Mouse (Mus musculus): ENCODE measurements around the gene Lpcat4. TPM values are rescaled to one million over a fixed set of nuclear protein-coding genes. Genes with fewer than 3 reads are reported as not detected.

Lpcat4 gene
- polyA plus RNA-seq, 1 experiment from 2014 or later, result 13.1 TPM

- Histone ChIP-seq H3K27me3 (replicated peaks; ENCODE audit: low read depth, poor library complexity, severe bottlenecking) (peaks cover 6% of the 10 kb centered on the region), H3K4me3 (peak overlapping the region; percentile 85), H3K9me3 (no peaks in the 10 kb centered on the region), H3K4me1 (peaks cover 44% of the 10 kb centered on the region), H3K27ac (replicated peaks) (peak overlapping the region; percentile 97), H3K36me3 (replicated peaks) (peaks cover 21% of the 10 kb centered on the region)
- under 1% methylated on average over 28 of the region's 28 CpGs for WGBS
- DNase-seq (ENCODE audit: low spot score), result peak; percentile 54
These were observed 860 bp downstream of the Lpcat4 start for GRCm38 (mm10) chr2:112239935-112240721.

DNA sequence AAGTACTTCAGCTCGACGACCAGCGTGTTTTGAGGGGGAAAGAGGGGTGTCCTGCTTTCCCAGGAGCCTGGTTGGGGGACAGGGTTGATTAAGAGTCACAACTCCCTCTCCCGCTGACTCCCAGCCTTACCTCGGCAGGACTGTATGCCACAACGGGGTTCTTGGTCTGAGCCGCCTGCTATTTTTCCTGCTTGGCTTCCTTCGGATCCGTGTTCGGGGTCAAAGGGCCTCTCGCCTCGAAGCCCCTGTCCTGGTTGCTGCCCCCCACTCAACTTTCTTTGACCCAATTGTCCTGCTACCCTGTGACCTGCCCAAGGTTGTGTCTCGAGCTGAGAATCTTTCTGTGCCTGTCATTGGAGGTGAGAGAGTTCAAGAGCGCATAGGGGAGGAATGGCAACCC lies 2.5 kb downstream of the Lpcat4 start:
- H3K36me3 ChIP-seq (replicated peaks), result peaks cover 30% of the 10 kb centered on the region
- H3K4me3 ChIP-seq, result no peak overlapping the region
- no peak overlapping the region for H3K27ac ChIP-seq (replicated peaks)
- peaks cover 44% of the 10 kb centered on the region for H3K4me1 ChIP-seq
- WGBS, result 75% methylated on average over 14 of the region's 14 CpGs
- DNase-seq (ENCODE audit: low spot score), result no peak
- H3K9me3 ChIP-seq, result no peaks in the 10 kb centered on the region
- H3K27me3 ChIP-seq (replicated peaks; ENCODE audit: low read depth, poor library complexity, severe bottlenecking), result peaks cover 6% of the 10 kb centered on the region

DNA sequence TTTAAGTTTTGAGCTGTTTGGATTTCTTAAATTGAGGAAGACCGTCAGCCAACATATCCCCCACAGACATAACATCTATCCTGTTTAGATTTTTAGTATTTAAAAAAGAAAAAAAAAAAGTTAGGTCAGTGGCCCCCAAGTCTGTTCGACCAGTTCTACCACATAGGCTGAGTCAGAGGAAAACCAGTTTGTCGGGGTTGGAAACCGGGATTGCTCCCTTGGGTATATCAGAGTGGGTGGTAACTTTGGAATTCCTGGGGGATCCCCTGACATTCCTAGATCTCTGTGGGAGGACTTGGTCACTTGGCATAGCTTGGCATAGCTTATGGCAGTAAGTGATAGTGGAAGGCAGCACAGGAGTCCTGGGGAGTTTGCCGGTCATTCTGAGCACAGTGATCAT lies 6.0 kb downstream of the Lpcat4 start:
- no peak for DNase-seq (ENCODE audit: low spot score)
- 77% methylated on average over 5 of the region's 5 CpGs for WGBS

GRCm38 (mm10) chr2:112246193-112246592 lies 6.9 kb downstream of the Lpcat4 start:
- no peaks in the 10 kb centered on the region for H3K27me3 ChIP-seq (replicated peaks; ENCODE audit: low read depth, poor library complexity, severe bottlenecking)
- WGBS, result 94% methylated on average over 6 of the region's 6 CpGs
- no peak for DNase-seq (ENCODE audit: low spot score)
- peaks cover 21% of the 10 kb centered on the region for H3K4me1 ChIP-seq
- no peak overlapping the region for H3K27ac ChIP-seq (replicated peaks)
- no peaks in the 10 kb centered on the region for H3K9me3 ChIP-seq
- no peak overlapping the region for H3K4me3 ChIP-seq
- H3K36me3 ChIP-seq (replicated peaks), result peaks cover 30% of the 10 kb centered on the region

More for the DNA sequence above, 6.0 kb downstream of the Lpcat4 start:
- Histone ChIP-seq H3K9me3 (no peaks in the 10 kb centered on the region), H3K4me1 (peaks cover 29% of the 10 kb centered on the region), H3K36me3 (replicated peaks) (peaks cover 30% of the 10 kb centered on the region), H3K27ac (replicated peaks) (no peak overlapping the region), H3K27me3 (replicated peaks; ENCODE audit: low read depth, poor library complexity, severe bottlenecking) (no peaks in the 10 kb centered on the region), H3K4me3 (no peak overlapping the region)

- H3K4me3 ChIP-seq, result no peak overlapping the region
- H3K9me3 ChIP-seq, result no peaks in the 10 kb centered on the region
- DNase-seq (ENCODE audit: low spot score), result no peak
- H3K27ac ChIP-seq (replicated peaks), result no peak overlapping the region
- no peaks in the 10 kb centered on the region for H3K27me3 ChIP-seq (replicated peaks; ENCODE audit: low read depth, poor library complexity, severe bottlenecking)
- WGBS, result 87% methylated on average over 10 of the region's 10 CpGs
- H3K4me1 ChIP-seq, result peaks cover 15% of the 10 kb centered on the region
- peaks cover 30% of the 10 kb centered on the region for H3K36me3 ChIP-seq (replicated peaks)
These were observed 8.1 kb downstream of the Lpcat4 start for GRCm38 (mm10) chr2:112247323-112247722.

GRCm38 (mm10) chr2:112249780-112250453 lies 10.6 kb downstream of the Lpcat4 start:
- Histone ChIP-seq H3K27me3 (replicated peaks; ENCODE audit: low read depth, poor library complexity, severe bottlenecking) (no peaks in the 10 kb centered on the region), H3K4me1 (peaks cover 4% of the 10 kb centered on the region; the same call in 1 of the 2 replicates), H3K36me3 (replicated peaks) (peaks cover 9% of the 10 kb centered on the region), H3K27ac (replicated peaks) (no peak overlapping the region), H3K4me3 (no peak overlapping the region), H3K9me3 (no peaks in the 10 kb centered on the region)
- 87% methylated on average over 10 of the region's 10 CpGs for WGBS
- no peak for DNase-seq (ENCODE audit: low spot score)

GRCm38 (mm10) chr2:112254675-112255515 lies 15.6 kb downstream of the Lpcat4 start:
- Histone ChIP-seq H3K27ac (replicated peaks) (no peak overlapping the region), H3K4me1 (peaks cover 4% of the 10 kb centered on the region; the same call in 1 of the 2 replicates), H3K36me3 (replicated peaks) (no peaks in the 10 kb centered on the region), H3K27me3 (replicated peaks; ENCODE audit: low read depth, poor library complexity, severe bottlenecking) (no peaks in the 10 kb centered on the region), H3K9me3 (no peaks in the 10 kb centered on the region), H3K4me3 (no peak overlapping the region)
- 72% methylated on average over 7 of the region's 7 CpGs for whole genome bisulfite sequencing
- no peak for DNase-seq (ENCODE audit: low spot score)

DNA sequence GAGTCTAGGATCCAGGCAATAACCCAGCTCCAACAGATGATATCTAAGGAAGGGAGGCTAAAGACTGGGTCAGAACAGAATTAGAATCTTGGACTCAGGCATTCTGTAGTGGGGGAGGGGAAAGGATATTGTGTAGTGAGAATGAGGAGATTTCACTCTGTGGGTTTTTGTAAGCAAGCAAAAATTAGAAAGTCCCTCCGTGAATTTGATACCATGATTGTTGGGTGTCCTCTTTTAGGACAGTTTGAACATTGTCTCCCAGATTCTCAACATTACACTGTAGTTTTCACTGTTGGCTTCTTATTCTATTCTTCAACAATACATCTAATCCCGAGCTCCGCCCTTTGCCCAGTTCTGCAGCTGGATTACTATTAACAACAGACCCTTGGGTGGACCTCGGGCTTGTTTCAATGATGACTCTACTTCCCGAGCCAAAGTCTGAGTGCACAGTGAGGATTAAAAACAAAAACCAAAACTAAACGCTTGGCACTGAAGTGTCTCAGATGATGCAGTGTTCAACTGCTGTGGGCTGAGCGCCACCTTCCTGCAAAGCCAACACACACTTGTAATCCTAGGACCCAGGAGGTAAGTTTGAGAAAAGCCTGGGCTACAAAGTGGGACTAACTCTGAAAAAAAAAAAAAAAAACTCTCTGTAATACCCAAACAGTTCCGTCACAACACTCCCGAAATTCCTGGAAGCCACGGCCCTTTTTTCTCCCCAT lies 20.1 kb downstream of the Lpcat4 start, which contains the start of gene Nutm1:
Nutm1 (minus strand) TSS at position 51 of the 722 bp plus-strand sequence.
- Histone ChIP-seq H3K27me3 (replicated peaks; ENCODE audit: low read depth, poor library complexity, severe bottlenecking) (no peaks in the 10 kb centered on the region), H3K4me3 (no peak within 1 kb of the TSS), H3K4me1 (peaks cover 11% of the 10 kb centered on the region), H3K27ac (replicated peaks) (no peak within 1 kb of the TSS), H3K9me3 (no peaks in the 10 kb centered on the region), H3K36me3 (replicated peaks) (no peaks in the 10 kb centered on the region; the same call in 1 of the 2 replicates)
- 72% methylated on average over 10 of the region's 10 CpGs for WGBS
- no peak for DNase-seq (ENCODE audit: low spot score)

- Histone ChIP-seq H3K4me3 (peak within 1 kb of the TSS; percentile 71), H3K9me3 (no peaks in the 10 kb centered on the region), H3K27ac (replicated peaks) (peak within 1 kb of the TSS; percentile 85), H3K36me3 (replicated peaks) (no peaks in the 10 kb centered on the region; the same call in 1 of the 2 replicates), H3K27me3 (replicated peaks; ENCODE audit: low read depth, poor library complexity, severe bottlenecking) (no peaks in the 10 kb centered on the region), H3K4me1 (peaks cover 26% of the 10 kb centered on the region)
- WGBS, result under 1% methylated on average over 36 of the region's 36 CpGs
- DNase-seq (ENCODE audit: low spot score), result peak; percentile 85
These were observed 22.7 kb downstream of the Lpcat4 start, which contains the start of gene Nop10 for GRCm38 (mm10) chr2:112261748-112262653. Gene Nop10 (plus strand): TSS chr2:112261926.

DNA sequence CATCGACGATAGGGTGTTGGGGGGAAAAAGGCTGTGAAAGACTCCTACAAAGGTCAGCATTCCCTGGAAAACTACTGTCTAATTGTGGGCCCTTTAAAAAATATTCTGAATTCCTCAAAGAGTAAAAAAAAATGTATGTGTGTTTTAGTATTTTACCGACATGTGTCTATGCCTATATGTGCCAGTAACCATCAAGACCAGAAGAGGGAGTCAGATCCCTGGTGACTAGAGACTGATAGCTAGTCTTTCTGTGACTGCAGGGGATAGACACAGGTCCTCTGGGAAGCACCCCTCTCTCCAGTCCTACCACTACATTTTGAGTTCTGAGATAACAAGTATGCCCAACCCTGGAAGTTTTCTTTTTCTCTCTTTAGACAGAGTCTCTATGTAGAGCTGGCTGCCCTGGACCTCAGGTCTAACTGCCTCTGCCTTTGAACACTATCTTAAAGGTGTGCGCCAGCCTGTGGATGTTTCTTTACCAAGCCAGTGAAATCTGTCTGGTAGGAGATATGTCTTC lies 23.6 kb downstream of the Lpcat4 start:
- H3K27ac ChIP-seq (replicated peaks), result peak overlapping the region; percentile 85; the same call in 1 of the 2 replicates
- DNase-seq (ENCODE audit: low spot score), result no peak
- no peaks in the 10 kb centered on the region for H3K9me3 ChIP-seq
- 35% methylated on average over 4 of the region's 4 CpGs for WGBS
- no peaks in the 10 kb centered on the region; the same call in 1 of the 2 replicates for H3K36me3 ChIP-seq (replicated peaks)
- peak overlapping the region; percentile 71 for H3K4me3 ChIP-seq
- H3K4me1 ChIP-seq, result peaks cover 28% of the 10 kb centered on the region
- H3K27me3 ChIP-seq (replicated peaks; ENCODE audit: low read depth, poor library complexity, severe bottlenecking), result no peaks in the 10 kb centered on the region

- H3K4me3 ChIP-seq, result no peak overlapping the region
- no peaks in the 10 kb centered on the region; the same call in 1 of the 2 replicates for H3K36me3 ChIP-seq (replicated peaks)
- DNase-seq (ENCODE audit: low spot score), result no peak
- H3K27me3 ChIP-seq (replicated peaks; ENCODE audit: low read depth, poor library complexity, severe bottlenecking), result no peaks in the 10 kb centered on the region
- 82% methylated on average over 4 of the region's 4 CpGs for whole genome bisulfite sequencing
- no peak overlapping the region for H3K27ac ChIP-seq (replicated peaks)
- H3K4me1 ChIP-seq, result peaks cover 28% of the 10 kb centered on the region
- H3K9me3 ChIP-seq, result no peaks in the 10 kb centered on the region
These were observed 25.1 kb downstream of the Lpcat4 start for GRCm38 (mm10) chr2:112264364-112264763.

Measured in embryonic facial prominence, embryonic 10.5 days (tissue).